Mouse (Mus musculus): Measurements from ENCODE around the gene Icmt.

The Icmt gene

GRCm38 (mm10) chr4:152274681-152275131, 22.3 kb upstream of the Icmt start:
- DNase-seq (ENCODE audit: low read depth, low spot score): no peak

- no peak for DNase-seq (ENCODE audit: low read depth, low spot score)
Observed at GRCm38 (mm10) chr4:152276389-152277347, 20.4 kb upstream of the Icmt start.

- DNase-seq (ENCODE audit: low read depth, low spot score): no peak
Observed at GRCm38 (mm10) chr4:152277916-152278315, 19.1 kb upstream of the Icmt start.

- DNase-seq (ENCODE audit: low read depth, low spot score): no peak
Observed at GRCm38 (mm10) chr4:152278986-152279385, 18.0 kb upstream of the Icmt start.

GRCm38 (mm10) chr4:152281601-152282000, 15.4 kb upstream of the Icmt start:
- no peak for DNase-seq (ENCODE audit: low read depth, low spot score)

- DNase-seq (ENCODE audit: low read depth, low spot score): no peak
Observed at GRCm38 (mm10) chr4:152282721-152283120, 14.3 kb upstream of the Icmt start.

GRCm38 (mm10) chr4:152283186-152283950, 13.7 kb upstream of the Icmt start:
- DNase-seq (ENCODE audit: low read depth, low spot score): no peak

GRCm38 (mm10) chr4:152285505-152285904, 11.5 kb upstream of the Icmt start:
- no peak for DNase-seq (ENCODE audit: low read depth, low spot score)

- no peak for DNase-seq (ENCODE audit: low read depth, low spot score)
Observed at GRCm38 (mm10) chr4:152286183-152286582, 10.8 kb upstream of the Icmt start.

GRCm38 (mm10) chr4:152286887-152287286, 10.1 kb upstream of the Icmt start:
- DNase-seq (ENCODE audit: low read depth, low spot score): no peak

GRCm38 (mm10) chr4:152287317-152288120, 9.5 kb upstream of the Icmt start:
- no peak for DNase-seq (ENCODE audit: low read depth, low spot score)

- DNase-seq (ENCODE audit: low read depth, low spot score): no peak
Observed at GRCm38 (mm10) chr4:152288398-152288945, 8.6 kb upstream of the Icmt start.

GRCm38 (mm10) chr4:152290385-152290784, 6.6 kb upstream of the Icmt start:
- DNase-seq (ENCODE audit: low read depth, low spot score): no peak

- no peak for DNase-seq (ENCODE audit: low read depth, low spot score)
Observed at GRCm38 (mm10) chr4:152290991-152291390, 6.0 kb upstream of the Icmt start.

- DNase-seq (ENCODE audit: low read depth, low spot score): no peak
Observed at GRCm38 (mm10) chr4:152291562-152291961, 5.5 kb upstream of the Icmt start, which contains the start of gene Hes3. TSS of gene Hes3 (minus strand) at chr4:152291662.

- no peak for DNase-seq (ENCODE audit: low read depth, low spot score)
Observed at GRCm38 (mm10) chr4:152292102-152292765, 4.8 kb upstream of the Icmt start.

GRCm38 (mm10) chr4:152294188-152294929, 2.7 kb upstream of the Icmt start:
- no peak for DNase-seq (ENCODE audit: low read depth, low spot score)

- peak; percentile 29 for DNase-seq (ENCODE audit: low read depth, low spot score)
Observed at GRCm38 (mm10) chr4:152295916-152296315, 1.1 kb upstream of the Icmt start.

GRCm38 (mm10) chr4:152296371-152296770, 656 bp upstream of the Icmt start:
- DNase-seq (ENCODE audit: low read depth, low spot score): no peak

- DNase-seq (ENCODE audit: low read depth, low spot score): no peak
Observed at GRCm38 (mm10) chr4:152298836-152299235, 1.8 kb downstream of the Icmt start.

Measured in c-Kit-negative CD71-positive TER-119-positive erythroid progenitor cells, embryonic 14.5 days (primary cell).